Mouse (Mus musculus) C2C12 (cell line): ENCODE measurements at regions not wholly inside any gene's neighbourhood (a gene's known extent, or its start where the extent isn't known, plus 50 kb on each side); places are given as distances from the start of the nearest gene placed in this dataset.

Source experiments
- CTCF ChIP-seq: IDR thresholded peaks from one replicate; pipeline ENCODE4 v1.5.1; 2011; ENCODE audit not compliant: control insufficient read depth, insufficient read depth, insufficient read length
- MAX ChIP-seq: IDR thresholded peaks from one replicate; pipeline ENCODE4 v1.6.1; 2011; ENCODE audit warnings: mild to moderate bottlenecking, control low read depth
- MYOG ChIP-seq: IDR thresholded peaks from one replicate; pipeline ENCODE4 v1.6.1; 2011; ENCODE audit not compliant: control insufficient read depth, insufficient read length; ENCODE audit errors: extremely low read depth
- USF1 ChIP-seq: IDR thresholded peaks from one replicate; pipeline ENCODE4 v1.6.1; 2011; ENCODE audit warnings: low read depth, mild to moderate bottlenecking, control low read depth, moderate library complexity

- no peak for TF ChIP-seq CTCF
- TF ChIP-seq MAX, result no peak
- no peak for TF ChIP-seq USF1
- TF ChIP-seq MYOG, result no peak
Measured at GRCm38 (mm10) chr6:144940871-144941380, 135.1 kb downstream of the Bcat1 start.
